Mouse (Mus musculus) intestine, embryonic 15.5 days (tissue): ENCODE measurements around the gene Ints12. TPM values are rescaled to one million over a fixed set of nuclear protein-coding genes. Genes with fewer than 3 reads are reported as not detected.

Experiments
- ATAC-seq: fragments of 200-750 bp; cut with Nextera tagmentation; 2 replicates; pipeline ENCODE4 v1.8.0; 2017; ENCODE audit warnings: moderate TSS enrichment, moderate library complexity
- H3K27ac ChIP-seq: fragments of 300-500 bp; sonication (generic); 2 replicates; pipeline ENCODE4 v1.5.1; 2015; ENCODE audit warnings: mild to moderate bottlenecking, inconsistent platforms
- H3K27me3 ChIP-seq: fragments of 300-500 bp; sonication (generic); replicated peaks from 2 replicates; pipeline ENCODE4 v1.6.1; 2015; ENCODE audit warnings: inconsistent platforms
- H3K36me3 ChIP-seq: fragments of 300-500 bp; sonication (generic); 2 replicates; pipeline ENCODE4 v1.6.1; 2015; ENCODE audit warnings: inconsistent platforms
- H3K4me1 ChIP-seq: fragments of 300-500 bp; sonication (generic); replicated peaks from 2 replicates; pipeline ENCODE4 v1.6.1; 2015; ENCODE audit warnings: inconsistent platforms
- H3K4me2 ChIP-seq: fragments of 300-500 bp; sonication (generic); replicated peaks from 2 replicates; pipeline ENCODE4 v1.6.1; 2015; ENCODE audit warnings: mild to moderate bottlenecking, inconsistent platforms
- H3K4me3 ChIP-seq: fragments of 300-500 bp; sonication (generic); replicated peaks from 2 replicates; pipeline ENCODE4 v1.5.1; 2015; ENCODE audit warnings: inconsistent platforms
- H3K9ac ChIP-seq: fragments of 300-500 bp; sonication (generic); 2 replicates; pipeline ENCODE4 v1.6.1; 2015; ENCODE audit warnings: inconsistent platforms
- H3K9me3 ChIP-seq: fragments of 300-500 bp; sonication (generic); 2 replicates; pipeline ENCODE4 v1.6.1; 2016; ENCODE audit warnings: inconsistent platforms
- WGBS: fragments of 180-500 bp; shearing (Covaris S2); methylation state at CpG from one replicate; pipeline ENCODE4 v1.1.7; 2015; 5-methylcytosine and 5-hydroxymethylcytosine counted together
- polyA plus RNA-seq: library from polyadenylated mRNA; unstranded; fragments of >200 nt; fragmentation: Nextera tagmentation; extraction: Ambion mirVana; gene quantifications from 2 replicates; pipeline ENCODE4 v1.2.1, GENCODE M21; 2015

Ints12 gene
- 20.9 and 21.9 TPM in 2 replicates for polyA plus RNA-seq

DNA sequence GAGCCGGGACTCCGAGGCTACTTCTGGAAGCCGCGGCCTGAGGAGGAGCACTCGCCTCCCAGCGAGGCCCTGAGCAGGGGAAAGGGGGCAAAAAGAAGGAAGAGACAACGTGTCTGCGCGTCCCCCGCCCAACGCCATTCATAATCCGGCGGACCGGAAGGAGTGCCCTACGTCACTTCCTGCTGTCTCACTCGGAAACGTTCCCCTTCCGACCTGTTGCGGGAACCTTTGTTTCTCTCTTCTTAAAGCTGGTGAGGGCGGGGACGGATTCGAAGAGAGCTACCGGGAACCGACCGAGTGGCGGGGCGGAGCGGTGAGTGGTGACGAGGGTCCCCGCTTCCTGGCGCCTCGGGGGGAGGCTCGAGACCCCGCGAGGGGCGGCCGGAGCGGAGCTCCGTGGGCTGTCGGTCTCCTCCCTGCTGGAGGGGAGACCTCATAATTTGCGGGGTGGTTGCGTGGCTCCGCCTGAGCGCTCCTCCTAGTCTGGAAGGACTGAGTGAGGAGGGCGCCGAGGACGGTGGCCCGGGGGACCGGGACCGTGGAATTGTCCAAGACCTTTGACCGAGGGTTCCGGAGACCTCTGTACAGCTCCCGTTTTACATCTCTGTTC, at the start of gene Ints12, which contains the start of gene Gstcd:
Ints12 (plus strand) TSS at position 177 of the 610 bp plus-strand sequence.
Gstcd (minus strand) TSS at position 370 of the 610 bp plus-strand sequence.
- Histone ChIP-seq H3K27me3 (no peaks in the 10 kb centered on the region), H3K9ac (peak within 1 kb of the TSS; percentile 98), H3K4me1 (peaks cover 5% of the 10 kb centered on the region; the same call in 1 of the 2 replicates), H3K9me3 (no peaks in the 10 kb centered on the region), H3K4me3 (peak within 1 kb of the TSS; percentile 98), H3K4me2 (peak within 1 kb of the TSS; percentile 52), H3K27ac (peak within 1 kb of the TSS; percentile 99), H3K36me3 (no peaks in the 10 kb centered on the region)
- under 1% methylated on average over 52 of the region's 53 CpGs for WGBS
- ATAC-seq: peak; percentile 97

DNA sequence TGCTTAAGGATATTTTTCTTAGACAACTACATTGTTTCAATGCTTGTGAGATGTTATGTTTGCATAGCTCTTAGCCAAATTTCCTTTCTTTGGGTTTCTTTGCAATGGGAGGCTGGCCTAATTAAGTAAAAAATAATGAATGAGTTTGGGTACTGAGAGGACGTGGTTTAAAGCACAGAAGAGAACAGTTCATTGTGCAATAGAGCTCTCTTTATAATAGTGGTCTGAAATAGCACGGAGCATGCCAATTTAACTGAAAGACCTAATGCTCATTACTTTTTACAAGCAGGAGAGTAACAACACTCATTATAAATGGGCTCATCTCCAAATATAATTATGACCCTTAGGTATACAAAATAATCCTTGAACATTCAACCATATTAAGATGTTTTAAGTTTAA, 39.6 kb upstream of the Ints12 start:
- Histone ChIP-seq H3K36me3 (0 out of 2 replicates have a peak, but pooled peaks cover 4% of the 10 kb centered on the region), H3K9me3 (no peaks in the 10 kb centered on the region), H3K4me2 (no peak overlapping the region), H3K9ac (no peak overlapping the region), H3K4me3 (no peak overlapping the region), H3K27ac (no peak overlapping the region), H3K27me3 (no peaks in the 10 kb centered on the region), H3K4me1 (no peaks in the 10 kb centered on the region)
- no peak for ATAC-seq
- WGBS: 85% methylated on average over 2 of the region's 2 CpGs

- H3K4me3 ChIP-seq: no peak overlapping the region
- H3K4me1 ChIP-seq: no peaks in the 10 kb centered on the region
- H3K27ac ChIP-seq: no peak overlapping the region
- H3K27me3 ChIP-seq: no peaks in the 10 kb centered on the region
- H3K4me2 ChIP-seq: no peak overlapping the region
- no peaks in the 10 kb centered on the region for H3K36me3 ChIP-seq
- 90% methylated on average over 10 of the region's 10 CpGs for WGBS
- no peak overlapping the region for H3K9ac ChIP-seq
- H3K9me3 ChIP-seq: no peaks in the 10 kb centered on the region
- no peak for ATAC-seq
Observed at GRCm38 (mm10) chr3:133075560-133075959, 16.1 kb upstream of the Ints12 start.

DNA sequence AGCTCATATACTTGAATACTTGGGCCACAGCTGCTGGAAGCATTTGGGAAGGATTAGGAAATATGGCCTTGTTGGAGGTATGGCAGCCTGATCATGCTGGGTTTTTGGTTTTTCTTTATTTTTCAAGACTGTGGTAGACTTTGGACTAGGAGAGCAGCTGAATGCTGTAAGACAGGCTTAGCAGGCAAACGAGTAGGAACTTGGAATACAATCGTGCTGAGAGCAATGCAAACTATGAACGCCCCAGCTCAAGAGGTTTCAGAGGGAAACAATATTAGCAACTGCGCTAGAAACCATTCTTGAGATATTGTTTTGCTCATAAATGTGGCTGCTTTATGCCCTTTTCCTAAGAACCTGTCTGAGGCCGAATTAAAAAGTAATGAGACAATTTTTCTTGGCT, 8.9 kb upstream of the Ints12 start:
- Histone ChIP-seq H3K4me1 (no peaks in the 10 kb centered on the region), H3K9me3 (no peaks in the 10 kb centered on the region), H3K27me3 (no peaks in the 10 kb centered on the region), H3K36me3 (peaks cover 13% of the 10 kb centered on the region; the same call in 1 of the 2 replicates), H3K4me3 (no peak overlapping the region), H3K27ac (no peak overlapping the region), H3K9ac (no peak overlapping the region), H3K4me2 (no peak overlapping the region)
- no peak for ATAC-seq
- 88% methylated on average over 5 of the region's 5 CpGs for WGBS

GRCm38 (mm10) chr3:133085858-133086257, 5.8 kb upstream of the Ints12 start:
- no peak overlapping the region for H3K27ac ChIP-seq
- ATAC-seq: peak; percentile 65
- no peak overlapping the region for H3K4me3 ChIP-seq
- no peak overlapping the region for H3K4me2 ChIP-seq
- no peaks in the 10 kb centered on the region for H3K4me1 ChIP-seq
- no peak overlapping the region for H3K9ac ChIP-seq
- H3K27me3 ChIP-seq: no peaks in the 10 kb centered on the region
- peaks cover 13% of the 10 kb centered on the region; the same call in 1 of the 2 replicates for H3K36me3 ChIP-seq
- no peaks in the 10 kb centered on the region for H3K9me3 ChIP-seq
- 63% methylated on average over 3 of the region's 3 CpGs for WGBS

- peak overlapping the region; percentile 52 for H3K4me2 ChIP-seq
- H3K9ac ChIP-seq: peak overlapping the region; percentile 98
- WGBS: 5% methylated on average over 11 of the region's 11 CpGs
- peak overlapping the region; percentile 99 for H3K27ac ChIP-seq
- H3K36me3 ChIP-seq: no peaks in the 10 kb centered on the region
- ATAC-seq: no peak
- no peaks in the 10 kb centered on the region for H3K9me3 ChIP-seq
- no peaks in the 10 kb centered on the region for H3K27me3 ChIP-seq
- H3K4me1 ChIP-seq: peaks cover 5% of the 10 kb centered on the region; the same call in 1 of the 2 replicates
- H3K4me3 ChIP-seq: peak overlapping the region; percentile 98
Observed at GRCm38 (mm10) chr3:133090247-133091120, 1.2 kb upstream of the Ints12 start.

- Histone ChIP-seq H3K9ac (peak overlapping the region; percentile 98), H3K27ac (peak overlapping the region; percentile 99), H3K36me3 (no peaks in the 10 kb centered on the region), H3K4me3 (peak overlapping the region; percentile 98), H3K4me2 (peak overlapping the region; percentile 52), H3K4me1 (peaks cover 5% of the 10 kb centered on the region; the same call in 1 of the 2 replicates), H3K9me3 (no peaks in the 10 kb centered on the region), H3K27me3 (no peaks in the 10 kb centered on the region)
- WGBS: under 1% methylated on average over 44 of the region's 44 CpGs
- ATAC-seq: peak; percentile 90
Observed at GRCm38 (mm10) chr3:133091121-133091663, 448 bp upstream of the Ints12 start.

DNA sequence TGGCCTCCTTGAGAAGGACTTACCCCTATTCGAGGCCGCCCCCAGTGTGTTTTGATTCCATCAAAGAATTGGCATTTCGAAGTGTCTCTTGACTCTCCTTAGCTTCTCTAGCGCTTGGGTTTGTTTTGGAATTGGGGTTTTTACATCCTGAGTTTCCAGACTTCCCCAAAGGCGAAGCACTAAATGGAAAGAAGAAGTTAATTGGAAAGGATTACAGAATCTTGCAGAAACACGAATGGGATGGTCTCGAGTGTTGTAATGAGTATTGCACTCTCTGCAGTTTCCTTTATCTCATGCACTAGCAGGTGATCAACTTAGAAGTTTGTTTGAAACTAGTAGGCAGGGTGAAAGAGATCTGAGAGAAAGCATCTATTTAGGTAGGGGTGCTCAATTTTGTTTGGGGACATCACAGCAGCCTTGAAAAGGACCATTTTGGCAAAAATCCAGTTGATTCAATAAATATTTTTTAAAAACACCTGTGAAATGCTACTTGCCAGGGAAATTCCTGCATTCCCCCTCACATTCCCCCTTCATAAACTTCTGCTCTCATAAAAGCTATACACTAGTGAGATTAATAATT, 724 bp downstream of the Ints12 start:
- Histone ChIP-seq H3K4me3 (peak overlapping the region; percentile 98), H3K27me3 (no peaks in the 10 kb centered on the region), H3K27ac (peak overlapping the region; percentile 99), H3K9ac (peak overlapping the region; percentile 98), H3K4me1 (peaks cover 5% of the 10 kb centered on the region; the same call in 1 of the 2 replicates), H3K9me3 (no peaks in the 10 kb centered on the region), H3K4me2 (peak overlapping the region; percentile 52), H3K36me3 (no peaks in the 10 kb centered on the region)
- no peak for ATAC-seq
- WGBS: under 1% methylated on average over 7 of the region's 7 CpGs

GRCm38 (mm10) chr3:133092936-133093335, 1.3 kb downstream of the Ints12 start:
- H3K4me1 ChIP-seq: peaks cover 5% of the 10 kb centered on the region; the same call in 1 of the 2 replicates
- peak overlapping the region; percentile 98; the same call in 1 of the 2 replicates for H3K4me3 ChIP-seq
- no peaks in the 10 kb centered on the region for H3K36me3 ChIP-seq
- H3K9me3 ChIP-seq: no peaks in the 10 kb centered on the region
- H3K9ac ChIP-seq: 0 out of 2 replicates have a peak overlapping the region, but pooled peaks have one; percentile 98
- H3K4me2 ChIP-seq: peak overlapping the region; percentile 52
- no peak overlapping the region for H3K27ac ChIP-seq
- WGBS: 76% methylated on average over 1 of the region's 1 CpGs
- ATAC-seq: no peak
- no peaks in the 10 kb centered on the region for H3K27me3 ChIP-seq

DNA sequence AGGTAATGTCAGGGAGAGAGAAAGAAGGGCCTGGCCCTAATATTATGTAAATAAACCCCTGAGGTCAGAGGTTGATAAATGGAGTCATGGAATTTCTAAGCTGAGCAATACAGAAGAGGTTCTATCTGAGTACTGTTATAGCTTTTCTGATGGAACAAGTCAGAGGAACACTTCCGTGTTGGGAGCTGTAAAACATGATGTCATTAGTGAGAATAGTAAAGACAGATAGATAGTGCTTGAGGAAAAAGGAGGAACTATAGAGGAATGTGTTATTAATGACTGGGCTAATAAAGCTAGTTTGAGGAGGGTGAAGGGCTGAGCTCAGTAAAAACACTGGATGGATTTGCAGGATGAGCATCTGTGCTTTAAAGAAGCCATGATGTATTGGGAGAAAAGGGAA, 2.7 kb downstream of the Ints12 start:
- no peak for ATAC-seq

GRCm38 (mm10) chr3:133097936-133098335, 6.3 kb downstream of the Ints12 start:
- ATAC-seq: no peak
- no peak overlapping the region for H3K9ac ChIP-seq
- no peaks in the 10 kb centered on the region for H3K9me3 ChIP-seq
- H3K4me2 ChIP-seq: no peak overlapping the region
- peaks cover 5% of the 10 kb centered on the region; the same call in 1 of the 2 replicates for H3K4me1 ChIP-seq
- no peak overlapping the region for H3K27ac ChIP-seq
- H3K36me3 ChIP-seq: 0 out of 2 replicates have a peak, but pooled peaks cover 2% of the 10 kb centered on the region
- no peaks in the 10 kb centered on the region for H3K27me3 ChIP-seq
- H3K4me3 ChIP-seq: no peak overlapping the region
- 95% methylated on average over 6 of the region's 6 CpGs for WGBS

More for the DNA sequence above, 2.7 kb downstream of the Ints12 start:
- no peaks in the 10 kb centered on the region for H3K36me3 ChIP-seq
- H3K27me3 ChIP-seq: no peaks in the 10 kb centered on the region
- WGBS: 26% methylated on average over 1 of the region's 1 CpGs
- H3K9ac ChIP-seq: no peak overlapping the region
- no peak overlapping the region for H3K4me3 ChIP-seq
- H3K4me2 ChIP-seq: no peak overlapping the region; the same call in 1 of the 2 replicates
- no peaks in the 10 kb centered on the region for H3K9me3 ChIP-seq
- no peak overlapping the region for H3K27ac ChIP-seq
- H3K4me1 ChIP-seq: peaks cover 5% of the 10 kb centered on the region; the same call in 1 of the 2 replicates
